ENCODE assay signal across 17 mouse cellular contexts in genomic region chr2:158972178-158972577, GRCm38 (mm10).
"Had no signal": no experiment of that assay in that cellular context is flagged by ENCODE, and none has a peak within 500 bp of the region (broad histone marks: within the 10 kb centered on the region; RNA-seq: fewer than 3 reads in every experiment).

No protein-coding gene starts in this region.

- H3K4me3 ChIP-seq: liver, embryonic 13.5 days; liver, embryonic 15.5 days; megakaryocyte, embryonic 14.5 days; midbrain, embryonic 12.5 days; midbrain, embryonic 15.5 days; neural tube, embryonic 12.5 days; stomach, embryonic 15.5 days had no signal

- ATAC-seq: liver, postnatal 0 days; lung, postnatal 0 days; midbrain, embryonic 15.5 days had no signal

- H3K36me3 ChIP-seq: liver, embryonic 13.5 days; liver, embryonic 15.5 days; midbrain, embryonic 12.5 days; midbrain, embryonic 15.5 days; neural tube, embryonic 12.5 days; stomach, embryonic 15.5 days had no signal

- H3K27me3 ChIP-seq: liver, embryonic 13.5 days; liver, embryonic 15.5 days; megakaryocyte, embryonic 14.5 days; midbrain, embryonic 12.5 days; midbrain, embryonic 15.5 days; neural tube, embryonic 12.5 days; stomach, embryonic 15.5 days had no signal

- H3K4me1 ChIP-seq: liver, embryonic 13.5 days; liver, embryonic 15.5 days; megakaryocyte, embryonic 14.5 days; midbrain, embryonic 15.5 days; neural tube, embryonic 12.5 days; stomach, embryonic 15.5 days had no signal

- H3K4me2 ChIP-seq: liver, embryonic 13.5 days; liver, embryonic 15.5 days; midbrain, embryonic 12.5 days; midbrain, embryonic 15.5 days; neural tube, embryonic 12.5 days; stomach, embryonic 15.5 days had no signal

- H3K9me3 ChIP-seq: liver, embryonic 13.5 days; liver, embryonic 15.5 days; megakaryocyte, embryonic 14.5 days; midbrain, embryonic 12.5 days; midbrain, embryonic 15.5 days; neural tube, embryonic 12.5 days; stomach, embryonic 15.5 days had no signal

- H3K27ac ChIP-seq: liver, embryonic 13.5 days; liver, embryonic 15.5 days; macrophage; midbrain, embryonic 12.5 days; midbrain, embryonic 15.5 days; neural tube, embryonic 12.5 days; stomach, embryonic 15.5 days; stomach, postnatal 0 days had no signal

- DNase-seq: liver, embryonic 13.5 days; liver, postnatal 0 days; lung, adult 2 months; lung, postnatal 14 days; right cerebral cortex, postnatal 14 days; thymus, adult 2 months; thymus, postnatal 25 days; thymus, postnatal 4 days had no signal

- H3K9ac ChIP-seq: liver, embryonic 13.5 days; liver, embryonic 15.5 days; liver, postnatal 0 days; midbrain, embryonic 12.5 days; midbrain, embryonic 15.5 days; neural tube, embryonic 12.5 days; stomach, embryonic 15.5 days had no signal
